Mouse (Mus musculus): Measurements from ENCODE around the gene Psmd14. TPM values are rescaled to one million over a fixed set of nuclear protein-coding genes. Genes with fewer than 3 reads are reported as not detected.

The Psmd14 gene
- polyA plus RNA-seq, 1 experiment from 2014 or later, result 197 TPM

GRCm38 (mm10) chr2:61722401-61722982 lies 11.0 kb downstream of the Psmd14 start:
- 84% methylated on average over 4 of the region's 4 CpGs for WGBS
- Histone ChIP-seq H3K9ac (no peak overlapping the region), H3K27ac (no peak overlapping the region), H3K9me3 (no peaks in the 10 kb centered on the region), H3K36me3 (peaks cover 2% of the 10 kb centered on the region; the same call in 1 of the 2 replicates), H3K4me3 (no peak overlapping the region), H3K4me1 (no peaks in the 10 kb centered on the region), H3K27me3 (no peaks in the 10 kb centered on the region), H3K4me2 (replicated peaks) (no peak overlapping the region)
- no peak for ATAC-seq (ENCODE audit: insufficient number of reproducible peaks, insufficient read depth, low FRiP score, low TSS enrichment)

- Histone ChIP-seq H3K9me3 (no peaks in the 10 kb centered on the region), H3K36me3 (no peaks in the 10 kb centered on the region), H3K4me3 (no peak overlapping the region), H3K27ac (no peak overlapping the region), H3K4me2 (replicated peaks) (no peak overlapping the region), H3K4me1 (0 out of 2 replicates have a peak, but pooled peaks cover 3% of the 10 kb centered on the region), H3K9ac (no peak overlapping the region), H3K27me3 (no peaks in the 10 kb centered on the region)
- no peak for ATAC-seq (ENCODE audit: insufficient number of reproducible peaks, insufficient read depth, low FRiP score, low TSS enrichment)
- WGBS, result 81% methylated on average over 11 of the region's 11 CpGs
Observed at GRCm38 (mm10) chr2:61732802-61733486, 21.4 kb downstream of the Psmd14 start.

DNA sequence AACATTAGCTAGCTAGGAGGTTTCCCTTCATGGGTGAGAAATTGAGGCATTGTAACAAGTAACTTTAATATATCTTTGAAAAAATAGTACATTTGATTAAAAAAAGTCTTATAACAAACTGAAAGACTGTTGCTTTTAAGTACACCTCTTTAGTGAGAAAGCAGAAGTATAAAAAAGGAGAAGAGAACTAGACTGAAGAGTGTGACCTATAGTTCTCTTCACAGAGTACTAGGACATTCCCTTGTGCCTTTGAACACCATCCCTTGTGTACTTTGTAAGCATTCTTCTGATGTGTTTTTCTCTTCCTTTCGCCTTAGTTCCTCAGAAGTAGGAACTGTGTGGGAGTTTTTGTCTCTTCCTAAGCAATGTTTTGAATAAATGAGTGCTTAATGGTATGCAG lies 22.7 kb downstream of the Psmd14 start:
- Histone ChIP-seq H3K36me3 (no peaks in the 10 kb centered on the region), H3K9me3 (no peaks in the 10 kb centered on the region), H3K27me3 (no peaks in the 10 kb centered on the region), H3K4me3 (no peak overlapping the region), H3K4me2 (replicated peaks) (no peak overlapping the region), H3K4me1 (0 out of 2 replicates have a peak, but pooled peaks cover 3% of the 10 kb centered on the region), H3K27ac (no peak overlapping the region), H3K9ac (no peak overlapping the region)
- no peak for ATAC-seq (ENCODE audit: insufficient number of reproducible peaks, insufficient read depth, low FRiP score, low TSS enrichment)
- WGBS, result 80% methylated on average over 1 of the region's 1 CpGs

DNA sequence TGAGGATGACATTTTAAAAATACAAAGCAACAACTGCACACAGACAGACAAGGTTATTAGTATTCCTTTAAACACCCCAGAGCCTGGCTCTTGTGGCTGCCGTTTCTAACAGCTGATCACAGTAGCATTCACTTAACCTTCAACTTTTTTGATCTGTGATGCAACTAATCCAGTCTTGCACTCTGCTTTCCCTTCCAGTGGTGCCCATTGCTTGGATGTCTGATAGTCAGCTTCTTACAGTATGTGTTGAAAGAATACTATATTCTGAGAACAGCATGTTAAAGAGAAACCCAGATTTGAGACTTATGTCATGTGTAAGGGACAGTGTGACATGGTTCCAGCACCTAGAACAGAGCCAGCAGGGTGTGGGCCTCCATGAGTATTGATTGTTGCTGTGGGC lies 34.6 kb downstream of the Psmd14 start:
- ATAC-seq (ENCODE audit: insufficient number of reproducible peaks, insufficient read depth, low FRiP score, low TSS enrichment), result no peak
- WGBS, result 75% methylated on average over 1 of the region's 1 CpGs
- H3K4me1 ChIP-seq, result no peaks in the 10 kb centered on the region
- no peaks in the 10 kb centered on the region for H3K9me3 ChIP-seq
- H3K9ac ChIP-seq, result no peak overlapping the region
- H3K4me3 ChIP-seq, result no peak overlapping the region
- no peak overlapping the region for H3K27ac ChIP-seq
- H3K27me3 ChIP-seq, result no peaks in the 10 kb centered on the region
- no peaks in the 10 kb centered on the region for H3K36me3 ChIP-seq
- H3K4me2 ChIP-seq (replicated peaks), result no peak overlapping the region

DNA sequence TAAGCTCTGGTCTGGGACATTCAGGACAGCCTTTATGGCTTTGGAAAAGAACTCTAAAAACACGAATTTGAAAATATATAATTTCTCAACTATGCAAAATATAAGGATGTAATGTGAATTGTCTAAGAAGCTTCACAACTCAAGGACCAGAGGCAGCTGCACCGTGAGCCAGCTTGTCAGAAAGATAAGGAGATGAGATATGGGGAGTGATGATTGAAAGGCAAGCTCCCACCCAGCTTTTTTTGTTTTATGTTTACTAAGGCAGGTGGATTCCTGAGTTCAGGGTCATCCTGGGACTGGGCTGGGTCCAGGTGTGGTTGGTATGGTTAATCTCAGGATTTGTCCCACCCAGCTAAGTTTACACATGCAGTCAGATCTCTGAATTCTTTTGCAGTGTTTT lies 35.1 kb downstream of the Psmd14 start:
- H3K36me3 ChIP-seq, result no peaks in the 10 kb centered on the region
- no peak overlapping the region for H3K9ac ChIP-seq
- ATAC-seq (ENCODE audit: insufficient number of reproducible peaks, insufficient read depth, low FRiP score, low TSS enrichment), result no peak
- no peak overlapping the region for H3K27ac ChIP-seq
- no peak overlapping the region for H3K4me2 ChIP-seq (replicated peaks)
- H3K4me1 ChIP-seq, result no peaks in the 10 kb centered on the region
- H3K9me3 ChIP-seq, result no peaks in the 10 kb centered on the region
- no peaks in the 10 kb centered on the region for H3K27me3 ChIP-seq
- no peak overlapping the region for H3K4me3 ChIP-seq
- 76% methylated on average over 2 of the region's 2 CpGs for WGBS

DNA sequence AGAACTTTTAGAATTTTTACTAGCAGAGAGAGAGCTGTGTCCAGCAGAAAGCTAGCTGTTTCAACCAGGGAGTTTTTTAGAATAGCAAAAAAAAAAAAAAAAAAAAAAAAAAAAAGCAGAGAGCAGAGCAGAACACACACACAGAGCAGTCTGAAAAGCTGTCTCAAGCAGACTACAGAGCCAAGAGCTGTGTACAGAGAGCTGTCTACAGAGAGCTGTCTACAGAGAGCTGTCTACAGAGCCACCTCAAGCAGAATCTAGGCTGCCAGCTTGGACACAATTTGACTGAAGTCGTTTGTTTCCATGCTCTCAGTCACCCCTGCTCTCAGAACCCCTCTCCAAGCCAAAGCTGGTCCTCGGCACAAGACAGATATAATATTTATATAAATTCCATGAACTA lies 35.9 kb downstream of the Psmd14 start:
- Histone ChIP-seq H3K27me3 (no peaks in the 10 kb centered on the region), H3K4me3 (no peak overlapping the region), H3K4me2 (replicated peaks) (no peak overlapping the region), H3K9me3 (no peaks in the 10 kb centered on the region), H3K4me1 (no peaks in the 10 kb centered on the region), H3K36me3 (no peaks in the 10 kb centered on the region), H3K9ac (no peak overlapping the region), H3K27ac (no peak overlapping the region)
- no peak for ATAC-seq (ENCODE audit: insufficient number of reproducible peaks, insufficient read depth, low FRiP score, low TSS enrichment)
- WGBS, result 76% methylated on average over 2 of the region's 2 CpGs

DNA sequence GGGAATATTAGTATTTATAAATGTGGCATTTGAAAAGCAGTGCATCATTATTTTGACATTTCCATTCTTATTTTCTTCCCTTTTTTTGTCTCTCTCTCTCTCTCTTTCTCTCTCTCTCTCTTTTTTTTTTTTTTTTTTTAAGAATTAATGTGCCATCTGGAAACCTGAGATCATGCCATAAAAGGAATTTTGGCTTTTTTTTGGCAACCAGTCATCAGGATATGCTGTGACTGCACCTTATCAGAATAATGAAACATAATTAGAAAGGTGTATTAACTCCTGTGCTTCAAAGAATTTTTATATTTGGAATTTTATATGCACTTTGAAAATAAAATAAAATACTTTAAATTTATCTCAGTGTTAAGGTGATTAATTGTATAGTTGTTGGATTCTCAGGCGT lies 39.2 kb downstream of the Psmd14 start:
- Histone ChIP-seq H3K4me2 (replicated peaks) (no peak overlapping the region), H3K4me1 (no peaks in the 10 kb centered on the region), H3K27ac (no peak overlapping the region), H3K9me3 (no peaks in the 10 kb centered on the region), H3K4me3 (no peak overlapping the region), H3K27me3 (no peaks in the 10 kb centered on the region), H3K9ac (no peak overlapping the region), H3K36me3 (no peaks in the 10 kb centered on the region)
- ATAC-seq (ENCODE audit: insufficient number of reproducible peaks, insufficient read depth, low FRiP score, low TSS enrichment), result no peak
- 94% methylated on average over 1 of the region's 1 CpGs for WGBS

GRCm38 (mm10) chr2:61751286-61751685 lies 39.8 kb downstream of the Psmd14 start:
- H3K36me3 ChIP-seq, result no peaks in the 10 kb centered on the region
- H3K9me3 ChIP-seq, result no peaks in the 10 kb centered on the region
- no peak overlapping the region for H3K4me3 ChIP-seq
- H3K9ac ChIP-seq, result no peak overlapping the region
- ATAC-seq (ENCODE audit: insufficient number of reproducible peaks, insufficient read depth, low FRiP score, low TSS enrichment), result no peak
- no peaks in the 10 kb centered on the region for H3K27me3 ChIP-seq
- H3K4me1 ChIP-seq, result no peaks in the 10 kb centered on the region
- H3K27ac ChIP-seq, result no peak overlapping the region
- H3K4me2 ChIP-seq (replicated peaks), result no peak overlapping the region
- WGBS, result 49% methylated on average over 2 of the region's 2 CpGs

DNA sequence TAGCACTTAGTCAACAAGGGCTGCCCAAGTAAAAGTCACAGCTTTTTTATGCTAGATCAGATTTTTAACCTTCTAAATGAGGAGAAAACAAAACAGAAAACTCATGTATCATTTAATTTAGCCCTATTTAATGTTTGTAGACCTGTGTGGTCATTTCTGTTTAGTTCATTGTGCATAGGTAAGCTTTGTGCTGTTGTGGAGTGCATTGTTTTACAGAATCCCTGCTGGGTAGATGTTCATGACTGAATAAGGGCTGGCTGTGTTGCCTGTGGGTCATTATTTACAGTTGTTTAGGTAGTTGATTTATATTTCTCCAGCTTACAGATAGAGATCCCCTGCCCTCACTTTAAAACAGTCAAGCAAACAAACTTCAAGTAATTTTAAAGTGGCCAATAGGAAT lies 40.9 kb downstream of the Psmd14 start:
- no peaks in the 10 kb centered on the region for H3K27me3 ChIP-seq
- no peak overlapping the region for H3K27ac ChIP-seq
- no peaks in the 10 kb centered on the region for H3K4me1 ChIP-seq
- no peaks in the 10 kb centered on the region for H3K36me3 ChIP-seq
- no peak overlapping the region for H3K4me3 ChIP-seq
- ATAC-seq (ENCODE audit: insufficient number of reproducible peaks, insufficient read depth, low FRiP score, low TSS enrichment), result no peak
- no peak overlapping the region for H3K9ac ChIP-seq
- H3K9me3 ChIP-seq, result no peaks in the 10 kb centered on the region
- no peak overlapping the region for H3K4me2 ChIP-seq (replicated peaks)

DNA sequence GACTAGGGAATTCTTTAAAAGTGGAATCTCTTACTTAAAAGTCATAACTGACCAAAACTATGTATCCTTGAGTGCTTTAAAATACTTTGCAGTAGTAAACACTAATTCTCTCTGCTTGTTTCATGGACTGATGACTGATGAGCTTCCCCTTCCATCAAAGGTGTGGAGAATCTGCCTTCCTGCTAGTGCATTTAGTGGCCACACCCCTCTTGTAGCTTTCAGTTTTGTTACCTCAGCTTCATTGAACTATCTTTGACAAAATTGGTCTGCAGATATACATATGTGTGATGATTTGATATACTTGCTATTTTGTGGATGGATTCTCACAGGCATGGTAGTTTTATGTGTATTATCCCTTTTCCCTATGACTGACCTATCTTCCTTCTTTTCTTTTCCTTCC lies 43.5 kb downstream of the Psmd14 start:
- H3K4me3 ChIP-seq, result no peak overlapping the region
- H3K4me1 ChIP-seq, result no peaks in the 10 kb centered on the region
- no peak for ATAC-seq (ENCODE audit: insufficient number of reproducible peaks, insufficient read depth, low FRiP score, low TSS enrichment)

GRCm38 (mm10) chr2:61759234-61759855 lies 47.9 kb downstream of the Psmd14 start:
- no peak for ATAC-seq (ENCODE audit: insufficient number of reproducible peaks, insufficient read depth, low FRiP score, low TSS enrichment)
- no peaks in the 10 kb centered on the region for H3K9me3 ChIP-seq
- no peak overlapping the region for H3K4me3 ChIP-seq
- H3K27me3 ChIP-seq, result no peaks in the 10 kb centered on the region
- no peak overlapping the region for H3K27ac ChIP-seq
- WGBS, result 86% methylated on average over 5 of the region's 5 CpGs
- H3K4me2 ChIP-seq (replicated peaks), result no peak overlapping the region
- H3K4me1 ChIP-seq, result no peaks in the 10 kb centered on the region
- H3K9ac ChIP-seq, result no peak overlapping the region
- no peaks in the 10 kb centered on the region for H3K36me3 ChIP-seq

More for the DNA sequence above, 43.5 kb downstream of the Psmd14 start:
- H3K36me3 ChIP-seq, result no peaks in the 10 kb centered on the region
- H3K4me2 ChIP-seq (replicated peaks), result no peak overlapping the region
- H3K27me3 ChIP-seq, result no peaks in the 10 kb centered on the region
- no peak overlapping the region for H3K27ac ChIP-seq
- H3K9me3 ChIP-seq, result no peaks in the 10 kb centered on the region
- no peak overlapping the region for H3K9ac ChIP-seq

DNA sequence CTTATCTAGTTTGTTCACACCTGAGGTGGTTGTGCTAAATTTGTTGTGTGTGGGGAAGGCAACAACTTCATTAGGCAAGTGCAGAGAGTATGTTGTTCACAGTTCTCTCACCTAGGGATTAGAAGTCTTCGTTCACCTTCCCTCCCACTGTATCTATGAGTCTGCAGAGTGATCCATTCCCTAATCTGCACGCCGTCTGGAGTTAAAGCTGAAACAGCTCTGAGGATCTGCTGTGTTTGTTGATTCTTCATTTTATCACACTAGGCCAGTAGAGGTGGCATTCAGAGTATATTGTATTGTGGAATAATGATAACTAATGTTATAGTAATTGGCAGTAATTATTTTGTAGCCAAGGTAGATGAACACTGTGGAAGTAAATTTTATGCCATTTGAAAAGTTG lies 48.5 kb downstream of the Psmd14 start:
- Histone ChIP-seq H3K36me3 (0 out of 2 replicates have a peak, but pooled peaks cover 3% of the 10 kb centered on the region), H3K4me1 (no peaks in the 10 kb centered on the region), H3K4me3 (no peak overlapping the region), H3K27ac (no peak overlapping the region), H3K9me3 (no peaks in the 10 kb centered on the region), H3K27me3 (no peaks in the 10 kb centered on the region), H3K9ac (no peak overlapping the region), H3K4me2 (replicated peaks) (no peak overlapping the region)
- WGBS, result 92% methylated on average over 3 of the region's 3 CpGs
- no peak for ATAC-seq (ENCODE audit: insufficient number of reproducible peaks, insufficient read depth, low FRiP score, low TSS enrichment)
